Comparison of ENCODE assay signal across 11 mouse cellular contexts in genomic region chr17:33487652-33488051, GRCm38 (mm10). TPM values are rescaled to one million over a fixed set of nuclear protein-coding genes. Genes with fewer than 3 reads are reported as not detected.
A peak's percentile ranks its signal among the peaks of the same experiment; 100 is the strongest.
DNase-seq lines count a peak whose midpoint lies in the region; ATAC-seq and TF ChIP-seq lines count a peak whose summit lies in the region.
"Had no signal": no experiment of that assay in that cellular context is flagged by ENCODE, and none has a peak within 500 bp of the region (broad histone marks: within the 10 kb centered on the region; RNA-seq: fewer than 3 reads in every experiment).

No protein-coding gene starts in this region.

- no peak overlapping the region for H3K27ac ChIP-seq in layer of hippocampus, adult 2 months
- H3K27ac ChIP-seq: heart, embryonic 13.5 days had no signal

- peak; percentile 11 for DNase-seq in gastrocnemius, adult 18-20 months (ENCODE audit: low spot score)
- DNase-seq in gastrocnemius, postnatal 4 days (ENCODE audit: low spot score in 2 of 2): no peak
- peak; percentile 22 for DNase-seq in layer of hippocampus, postnatal 10 days (ENCODE audit: low spot score in 2 of 2)
- no peak for DNase-seq in layer of hippocampus, adult 2 months (ENCODE audit: low spot score in 2 of 2)
- peak; percentile 40 for DNase-seq in gastrocnemius, postnatal 14 days
- DNase-seq in spleen, postnatal 10 days (ENCODE audit: low spot score in 2 of 2): no peak
- no peak for DNase-seq in neural tube, embryonic 10.5 days (ENCODE audit: extremely low spot score, low spot score)
- DNase-seq: right cerebral cortex, postnatal 25 days had no signal

- ATAC-seq in cerebellum, adult (ENCODE audit: insufficient number of reproducible peaks, low FRiP score, low TSS enrichment): peak; percentile 68; the same call in 1 of the 2 replicates

- no peak for TF ChIP-seq CTCF in layer of hippocampus, adult 2 months (conservative IDR thresholded peaks at IDR 0.05)

- intact Hi-C loops in gastrocnemius, postnatal 14 days (cut with DNase I; ENCODE audit: low total_unique reads): no loop called here

- no peak overlapping the region for H3K4me3 ChIP-seq in layer of hippocampus, adult 2 months
- H3K4me3 ChIP-seq: heart, embryonic 13.5 days had no signal

RNA-seq across cellular contexts. Expression of gene Adamts10, which starts 36.4 kb away (rescaled TPM):
- total RNA-seq in gastrocnemius, adult 18-20 months (2021): 1 to 10 TPM; 4.7 TPM
- 10 to 100 TPM; 42.1 to 57.6 TPM for total RNA-seq in gastrocnemius, postnatal 4 days (2021)
- 10 to 100 TPM; 37.2 to 37.5 TPM for total RNA-seq in layer of hippocampus, postnatal 10 days (2021)
- 10 to 100 TPM; 34.3 to 35.4 TPM for total RNA-seq in layer of hippocampus, adult 2 months (2021)
- total RNA-seq in gastrocnemius, postnatal 14 days (2021): 10 to 100 TPM; 17.3 to 19.1 TPM

RNA-seq across cellular contexts. Expression of gene Actl9, which starts 55.0 kb away (rescaled TPM):
- not detected for total RNA-seq in gastrocnemius, adult 18-20 months (2021)
- total RNA-seq in gastrocnemius, postnatal 4 days (2021): not detected
- under 1 TPM in 1 of 2 experiments, not detected in 1; 0.43 TPM for total RNA-seq in layer of hippocampus, postnatal 10 days (2021)
- total RNA-seq in layer of hippocampus, adult 2 months (2021): under 1 TPM in 1 of 2 experiments, not detected in 1; 0.42 TPM
- not detected for total RNA-seq in gastrocnemius, postnatal 14 days (2021)
- total RNA-seq: megakaryocyte progenitor cell, adult 5-6 weeks had no signal

Comparison
In these comparisons a context has a peak if more than half of its experiments do, and no peak if none do; other contexts are left out.
1. DNase-seq: peak in gastrocnemius, adult 18-20 months (single experiment), layer of hippocampus, postnatal 10 days (2 of 2) and gastrocnemius, postnatal 14 days (single experiment); none in gastrocnemius, postnatal 4 days (0 of 2), layer of hippocampus, adult 2 months (0 of 2), spleen, postnatal 10 days (0 of 2) and neural tube, embryonic 10.5 days (single experiment).